Mouse (Mus musculus): ENCODE results near the gene Adam12.

DNA sequence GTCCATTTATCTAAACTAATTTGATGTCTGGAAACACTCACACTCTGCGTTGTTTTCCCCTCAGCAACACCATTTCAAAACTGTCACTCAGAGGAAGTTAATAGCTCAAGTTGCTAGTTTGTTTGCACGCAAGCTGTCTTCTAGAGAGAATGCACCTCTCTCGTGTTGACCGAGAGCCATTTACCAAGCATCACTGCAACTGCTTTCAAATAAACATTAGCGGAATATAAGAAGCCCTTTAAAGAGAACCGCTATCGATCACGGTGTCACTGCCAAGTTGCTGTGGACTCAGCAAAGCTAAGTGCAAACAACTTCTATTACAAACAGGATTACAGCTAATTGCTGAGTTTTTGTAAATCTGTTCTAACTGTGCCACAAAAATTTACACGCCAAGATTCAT is 87.8 kb downstream of the Adam12 start:
- no peak for TF ChIP-seq EP300 (IDR thresholded peaks at IDR 0.05; ENCODE audit: low read depth)
- TF ChIP-seq CTCF (IDR thresholded peaks at IDR 0.05; ENCODE audit: low read depth), result no peak
